Mouse (Mus musculus): ENCODE measurements around the gene Hdc.

DNA sequence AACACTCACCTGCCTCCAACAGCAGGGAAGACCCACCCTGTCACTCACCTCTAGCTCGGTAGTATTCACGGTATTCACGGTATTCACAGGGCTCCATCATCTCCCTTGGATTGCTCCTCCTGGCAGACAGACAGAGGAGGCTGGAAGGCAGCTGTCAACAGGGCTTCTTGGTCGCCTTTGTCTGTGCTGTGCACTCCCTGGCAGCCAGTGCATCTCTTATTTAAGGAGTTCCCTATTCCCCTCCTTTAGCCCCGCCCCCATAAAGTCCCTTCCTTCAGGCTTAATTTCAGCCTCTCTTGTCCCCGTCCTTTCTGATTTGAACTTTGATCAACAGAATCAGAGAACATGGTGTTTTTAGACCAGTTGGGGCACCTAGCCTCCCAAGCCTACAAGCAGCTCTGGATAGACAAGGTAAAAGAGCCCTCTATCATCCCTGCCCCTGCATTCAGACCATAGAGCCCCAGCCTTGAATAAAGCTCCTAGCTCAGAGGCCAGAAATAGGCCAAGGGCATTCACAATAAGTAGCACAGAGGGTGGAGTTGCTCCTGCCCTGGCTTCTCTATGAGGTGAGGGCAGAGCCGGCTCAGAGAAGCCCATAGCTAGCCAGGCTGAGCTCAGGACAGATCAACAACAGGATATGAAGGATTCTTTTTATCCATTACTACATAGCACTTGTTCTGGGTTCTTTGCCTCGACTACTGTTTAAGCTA is 474 bp downstream of the Hdc start:
- TF ChIP-seq POLR2A (IDR thresholded peaks at IDR 0.05; ENCODE audit: insufficient read depth, low read depth, low read length) = no peak
- no peak for TF ChIP-seq CTCF (IDR thresholded peaks at IDR 0.05)
- TF ChIP-seq EP300 (IDR thresholded peaks at IDR 0.05; ENCODE audit: insufficient read depth, low read depth, low read length) = no peak

Data from heart, adult 2 months (tissue).